Mouse (Mus musculus) megakaryocyte progenitor cell, adult 5-6 weeks (primary cell): Measurements from ENCODE around the gene Ugt2b36. TPM values are rescaled to one million over a fixed set of nuclear protein-coding genes. Genes with fewer than 3 reads are reported as not detected.
"Not testable (repeated sequence)": the region's sequence is repeated elsewhere in the genome, so short reads cannot be mapped to it uniquely, and the experiment has no call there.

Experiments
- ATAC-seq: replicated peaks from 2 replicates; pipeline ENCODE4 v1.8.0; 2016; ENCODE audit warnings: mild to moderate bottlenecking, moderate TSS enrichment, inconsistent platforms; ENCODE audit not compliant: poor library complexity
- total RNA-seq, 2 experiments: library from RNA; stranded (forward) in 1 of 2; stranded (reverse) in 1 of 2; fragments of 157-497, 149-512 nt in 1 of 2; fragments of 200-1000 nt in 1 of 2; gene quantifications; 2 replicates each; pipeline versions ENCODE4 v1.2.3 to v1.2.4; 2015 to 2017

The Ugt2b36 gene
- not detected in 2 replicates for total RNA-seq (2015)
- total RNA-seq (2017): not detected in 2 replicates

- no peak for ATAC-seq
These were observed at the start of gene Ugt2b36 for GRCm38 (mm10) chr5:87092346-87093027. Gene Ugt2b36 (minus strand): TSS chr5:87092555.

GRCm38 (mm10) chr5:87140196-87140595 is 47.8 kb upstream of the Ugt2b36 start, which contains the start of gene Ugt2b5:
Gene Ugt2b5 (minus strand): TSS chr5:87140318.
- not testable (repeated sequence) for ATAC-seq

- not testable (repeated sequence) for ATAC-seq
These were observed 11.3 kb upstream of the Ugt2b36 start for GRCm38 (mm10) chr5:87103697-87104096.

GRCm38 (mm10) chr5:87091111-87091510 is 1.2 kb downstream of the Ugt2b36 start:
- no peak for ATAC-seq

- ATAC-seq: no peak
These were observed 3.1 kb downstream of the Ugt2b36 start for GRCm38 (mm10) chr5:87089264-87089663.

GRCm38 (mm10) chr5:87086269-87086668 is 6.1 kb downstream of the Ugt2b36 start:
- no peak for ATAC-seq

- ATAC-seq: no peak
These were observed 61.7 kb downstream of the Ugt2b36 start for GRCm38 (mm10) chr5:87030624-87031023.

GRCm38 (mm10) chr5:87027359-87027758 is 65.0 kb downstream of the Ugt2b36 start:
- no peak for ATAC-seq

Other genes starting within 250 kb of the Ugt2b36 start
- gene Ugt2b34, start 185.6 kb downstream of the Ugt2b36 start, total RNA-seq (2015): not detected in 2 replicates
- not detected in 2 replicates for gene Ugt2b34, start 185.6 kb downstream of the Ugt2b36 start, total RNA-seq (2017)
- not detected in 2 replicates for gene Ugt2b1, start 166.0 kb downstream of the Ugt2b36 start, total RNA-seq (2015)
- not detected in 2 replicates for gene Ugt2b1, start 166.0 kb downstream of the Ugt2b36 start, total RNA-seq (2017)
- not detected in 2 replicates for gene Ugt2b35, start 91.7 kb downstream of the Ugt2b36 start, total RNA-seq (2015)
- gene Ugt2b35, start 91.7 kb downstream of the Ugt2b36 start, total RNA-seq (2017): not detected in 2 replicates
- gene Ugt2b5, start 47.8 kb upstream of the Ugt2b36 start, total RNA-seq (2015): not detected in 2 replicates
- gene Ugt2b5, start 47.8 kb upstream of the Ugt2b36 start, total RNA-seq (2017): not detected in 2 replicates
- gene Ugt2b37, start 162.2 kb upstream of the Ugt2b36 start, total RNA-seq (2015): not detected in 2 replicates
- gene Ugt2b37, start 162.2 kb upstream of the Ugt2b36 start, total RNA-seq (2017): not detected in 2 replicates
- not detected in 2 replicates for gene Ugt2a3, start 244.6 kb upstream of the Ugt2b36 start, total RNA-seq (2015)
- gene Ugt2a3, start 244.6 kb upstream of the Ugt2b36 start, total RNA-seq (2017): not detected in 2 replicates